Mouse (Mus musculus) NIH3T3 (cell line): Measurements from ENCODE around the gene Pik3ca.

ENCODE experiments used
- DNase-seq: peaks from one replicate; pipeline ENCODE4 v3.0.0-alpha.2; 2012; ENCODE audit warnings: low read depth

The Pik3ca gene

GRCm38 (mm10) chr3:32500346-32500745 is 102.9 kb downstream of the Pik3ca start:
- no peak for DNase-seq

GRCm38 (mm10) chr3:32505841-32506240 is 108.4 kb downstream of the Pik3ca start:
- no peak for DNase-seq

GRCm38 (mm10) chr3:32506366-32507225 is 109.1 kb downstream of the Pik3ca start:
- DNase-seq, result no peak

GRCm38 (mm10) chr3:32508666-32509324 is 111.3 kb downstream of the Pik3ca start:
- peak; percentile 90 for DNase-seq

- DNase-seq, result peak; percentile 39
Observed at GRCm38 (mm10) chr3:32509496-32510374, 112.3 kb downstream of the Pik3ca start, which contains the start of gene Zfp639. Gene Zfp639, plus strand, starts transcription at chr3:32510259.

GRCm38 (mm10) chr3:32510375-32511190 is 113.1 kb downstream of the Pik3ca start:
- peak; percentile 98 for DNase-seq

GRCm38 (mm10) chr3:32511191-32511550 is 113.7 kb downstream of the Pik3ca start:
- peak; percentile 53 for DNase-seq

- no peak for DNase-seq
Observed at GRCm38 (mm10) chr3:32512686-32513284, 115.3 kb downstream of the Pik3ca start.

GRCm38 (mm10) chr3:32513528-32513927 is 116.1 kb downstream of the Pik3ca start:
- DNase-seq, result no peak
